Mouse (Mus musculus) intestine, embryonic 16.5 days (tissue): ENCODE measurements at regions not wholly inside any gene's neighbourhood (a gene's known extent, or its start where the extent isn't known, plus 50 kb on each side); places are given as distances from the start of the nearest gene placed in this dataset.

Source experiments
- ATAC-seq: fragments of 200-750 bp; cut with Nextera tagmentation; 2 replicates; pipeline ENCODE4 v1.8.0; 2017; ENCODE audit warnings: moderate TSS enrichment, moderate library complexity
- H3K27ac ChIP-seq: fragments of 300-500 bp; sonication (generic); 2 replicates; pipeline ENCODE4 v1.5.1; 2014; ENCODE audit warnings: mild to moderate bottlenecking, low read length
- H3K27me3 ChIP-seq: fragments of 300-500 bp; sonication (generic); replicated peaks from 2 replicates; pipeline ENCODE4 v1.6.1; 2014; ENCODE audit warnings: low read length, control low read depth, mixed read lengths; ENCODE audit not compliant: control insufficient read depth, insufficient read depth
- H3K36me3 ChIP-seq: fragments of 300-500 bp; sonication (generic); 2 replicates; pipeline ENCODE4 v1.6.1; 2014; ENCODE audit warnings: low read length, control low read depth; ENCODE audit not compliant: control insufficient read depth, insufficient read depth
- H3K4me1 ChIP-seq: fragments of 300-500 bp; sonication (generic); 2 replicates; pipeline ENCODE4 v1.6.1; 2014; ENCODE audit warnings: low read length, control low read depth, mixed read lengths; ENCODE audit not compliant: control insufficient read depth, insufficient read depth
- H3K4me2 ChIP-seq: fragments of 300-500 bp; sonication (generic); 2 replicates; pipeline ENCODE4 v1.6.1; 2014; ENCODE audit warnings: low read depth, low read length, control low read depth
- H3K4me3 ChIP-seq: fragments of 300-500 bp; sonication (generic); 2 replicates; pipeline ENCODE4 v1.5.1; 2014; ENCODE audit warnings: mild to moderate bottlenecking, low read length
- H3K9ac ChIP-seq: fragments of 300-500 bp; sonication (generic); 2 replicates; pipeline ENCODE4 v1.6.1; 2014; ENCODE audit warnings: low read depth, low read length
- H3K9me3 ChIP-seq: fragments of 300-500 bp; sonication (generic); 2 replicates; pipeline ENCODE4 v1.6.1; 2016; ENCODE audit warnings: low read length, control low read depth; ENCODE audit not compliant: control insufficient read depth
- WGBS: fragments of 180-500 bp; shearing (Covaris S2); extraction: QIAGEN DNeasy Blood & Tissue Kit; methylation state at CpG from one replicate; pipeline ENCODE4 v1.1.7; 2014; 5-methylcytosine and 5-hydroxymethylcytosine counted together

DNA sequence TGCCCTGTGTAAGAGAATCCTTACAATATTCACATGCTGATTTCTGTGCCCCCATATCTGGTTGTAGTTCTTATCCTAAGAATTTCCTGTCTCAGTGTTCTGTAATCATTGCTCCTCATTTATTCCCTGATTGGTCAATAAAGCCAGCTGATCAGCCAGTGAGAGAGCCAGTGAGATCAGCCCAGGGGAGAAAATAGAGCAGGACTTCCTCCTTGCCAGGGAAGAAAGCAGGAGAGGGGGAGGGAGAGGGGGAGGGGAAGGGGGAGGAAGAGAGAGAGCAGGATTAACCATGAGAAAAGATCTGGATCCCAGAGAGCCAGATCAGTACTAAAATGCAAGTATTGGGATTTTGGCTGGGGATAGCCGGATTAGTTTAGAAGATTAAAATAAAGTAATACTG is 57.2 kb upstream of the Igfbp3 start:
- 98% methylated on average over 1 of the region's 1 CpGs for WGBS
- no peaks in the 10 kb centered on the region for H3K9me3 ChIP-seq
- no peak overlapping the region for H3K4me3 ChIP-seq
- H3K27ac ChIP-seq: no peak overlapping the region
- no peak overlapping the region for H3K9ac ChIP-seq
- H3K27me3 ChIP-seq: no peaks in the 10 kb centered on the region
- H3K4me1 ChIP-seq: 0 out of 2 replicates have a peak, but pooled peaks cover 2% of the 10 kb centered on the region
- no peak overlapping the region for H3K4me2 ChIP-seq
- no peak for ATAC-seq
- no peaks in the 10 kb centered on the region for H3K36me3 ChIP-seq

DNA sequence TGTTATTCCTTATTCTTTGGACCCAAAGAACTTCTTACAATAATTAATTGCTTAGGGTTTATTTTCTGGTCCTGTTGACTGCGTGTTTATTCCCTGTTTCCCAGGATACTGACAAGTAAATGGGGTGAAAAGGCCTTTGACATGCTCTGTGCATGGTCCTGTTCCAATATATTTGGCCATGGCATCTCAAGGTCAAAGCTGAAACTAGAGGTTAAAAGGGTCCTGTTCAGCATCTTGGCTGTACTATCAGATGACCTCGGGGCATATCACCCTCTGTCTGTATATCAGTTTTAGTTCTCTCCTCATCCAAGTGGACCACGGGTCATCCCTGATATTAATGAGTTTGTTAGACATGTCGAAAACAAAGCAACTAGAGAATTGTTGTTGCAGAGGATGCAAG is 50.2 kb upstream of the Igfbp3 start:
- Histone ChIP-seq H3K27ac (no peak overlapping the region), H3K9me3 (no peaks in the 10 kb centered on the region), H3K27me3 (no peaks in the 10 kb centered on the region), H3K4me3 (no peak overlapping the region), H3K9ac (no peak overlapping the region), H3K4me2 (no peak overlapping the region), H3K36me3 (no peaks in the 10 kb centered on the region), H3K4me1 (no peaks in the 10 kb centered on the region)
- 72% methylated on average over 4 of the region's 4 CpGs for WGBS
- no peak for ATAC-seq
